Mouse (Mus musculus) CD4-positive, CD25-positive, alpha-beta regulatory T cell, adult 9 weeks (primary cell): ENCODE data around the gene Spata31d1a. TPM values are rescaled to one million over a fixed set of nuclear protein-coding genes. Genes with fewer than 3 reads are reported as not detected.

Experiments used
- polyA plus RNA-seq: library from polyadenylated mRNA; unstranded; fragments of 100-300 nt; shearing (Covaris generic); gene quantifications from one replicate; pipeline ENCODE4 v1.2.1, GENCODE M21; 2017

Gene Spata31d1a
- polyA plus RNA-seq = 0.36 TPM

GRCm38 (mm10) chr13:59710230-59710629, at the start of gene Spata31d1a:
Gene Spata31d1a, minus strand, starts transcription at chr13:59710330.

DNA sequence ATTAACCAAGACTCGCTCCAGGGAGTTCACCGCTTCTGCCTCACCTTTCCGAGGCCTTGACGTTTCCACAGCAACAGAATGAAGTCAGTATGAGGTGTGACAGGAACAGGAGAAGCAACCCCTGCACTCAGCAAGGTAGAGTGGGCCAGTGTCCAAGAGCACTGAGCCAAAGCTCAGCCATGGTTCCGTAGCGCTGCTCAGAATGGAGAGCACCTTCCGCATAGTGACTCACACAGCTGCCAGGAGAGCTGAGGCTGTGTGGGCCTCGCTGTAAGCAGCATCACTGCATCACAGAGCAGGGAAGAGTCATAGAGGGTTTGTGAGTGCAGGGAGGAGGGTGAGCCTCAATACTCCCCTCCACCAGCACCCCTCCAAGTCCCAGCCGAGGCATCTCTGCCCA, 36.6 kb upstream of the Spata31d1a start, which contains the start of gene 1700014D04Rik:
Gene 1700014D04Rik, minus strand, starts transcription at position 42 of the 400 bp plus-strand sequence.

GRCm38 (mm10) chr13:59731652-59732051, 21.5 kb upstream of the Spata31d1a start, which contains the start of gene Spata31d1d:
Gene Spata31d1d, minus strand, starts transcription at chr13:59731752.

GRCm38 (mm10) chr13:59711984-59712383, 1.9 kb upstream of the Spata31d1a start, which contains the start of gene Spata31d1b:
Gene Spata31d1b, plus strand, starts transcription at chr13:59712284.

DNA sequence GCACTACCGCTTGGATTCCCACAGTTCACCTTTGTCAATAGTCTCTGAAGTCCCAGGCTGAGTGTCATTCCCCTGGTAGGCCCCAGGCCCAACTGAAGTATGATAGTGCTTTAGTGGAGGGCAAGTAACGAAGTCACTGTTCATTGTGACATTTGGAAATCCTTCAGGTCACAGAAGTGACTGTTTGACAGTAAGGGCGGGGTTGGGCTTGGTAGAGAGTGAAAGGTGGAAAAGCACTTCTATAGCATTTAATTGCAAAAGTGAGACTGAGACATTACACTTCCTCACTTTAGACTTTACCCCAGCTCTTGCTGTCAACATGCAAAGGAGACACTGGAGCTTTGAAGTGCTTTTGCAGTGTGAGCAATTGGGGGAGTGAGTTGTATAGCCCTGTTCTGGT, 16.1 kb downstream of the Spata31d1a start, which contains the start of gene 4921517D22Rik:
Gene 4921517D22Rik, minus strand, starts transcription at position 101 of the 400 bp plus-strand sequence.

GRCm38 (mm10) chr13:59675151-59676011, 34.7 kb downstream of the Spata31d1a start, which contains the start of gene Golm1:
Gene Golm1, minus strand, starts transcription at chr13:59675811.

Other genes with a start within 250 kb of the Spata31d1a start
- 21.1 TPM for gene Agtpbp1, start 125.1 kb downstream of the Spata31d1a start, polyA plus RNA-seq
- gene Naa35, start 125.1 kb downstream of the Spata31d1a start, polyA plus RNA-seq = 76.9 TPM
- gene Golm1, start 34.5 kb downstream of the Spata31d1a start, polyA plus RNA-seq = 42.1 TPM
- not detected for gene 4921517D22Rik, start 16.2 kb downstream of the Spata31d1a start, polyA plus RNA-seq
- not detected for gene Spata31d1b, start 2.0 kb upstream of the Spata31d1a start, polyA plus RNA-seq
- gene Spata31d1d, start 21.4 kb upstream of the Spata31d1a start, polyA plus RNA-seq = not detected
- not detected for gene 1700014D04Rik, start 36.4 kb upstream of the Spata31d1a start, polyA plus RNA-seq
- 73.8 TPM for gene Isca1, start 59.5 kb upstream of the Spata31d1a start, polyA plus RNA-seq
- gene Gm49354, start 71.9 kb upstream of the Spata31d1a start, polyA plus RNA-seq = not detected
- gene Tut7, start 112.8 kb upstream of the Spata31d1a start, polyA plus RNA-seq = 138 TPM